Mouse (Mus musculus) kidney, adult 8-10 months (tissue): ENCODE results near the gene Fzd2.
"Not testable (repeated sequence)": the region's sequence is repeated elsewhere in the genome, so short reads cannot be mapped to it uniquely, and the experiment has no call there.

ENCODE experiments used
- DNase-seq, 2 experiments: peaks; one replicate each; pipeline ENCODE4 v3.0.0; 2022

The Fzd2 gene

DNA sequence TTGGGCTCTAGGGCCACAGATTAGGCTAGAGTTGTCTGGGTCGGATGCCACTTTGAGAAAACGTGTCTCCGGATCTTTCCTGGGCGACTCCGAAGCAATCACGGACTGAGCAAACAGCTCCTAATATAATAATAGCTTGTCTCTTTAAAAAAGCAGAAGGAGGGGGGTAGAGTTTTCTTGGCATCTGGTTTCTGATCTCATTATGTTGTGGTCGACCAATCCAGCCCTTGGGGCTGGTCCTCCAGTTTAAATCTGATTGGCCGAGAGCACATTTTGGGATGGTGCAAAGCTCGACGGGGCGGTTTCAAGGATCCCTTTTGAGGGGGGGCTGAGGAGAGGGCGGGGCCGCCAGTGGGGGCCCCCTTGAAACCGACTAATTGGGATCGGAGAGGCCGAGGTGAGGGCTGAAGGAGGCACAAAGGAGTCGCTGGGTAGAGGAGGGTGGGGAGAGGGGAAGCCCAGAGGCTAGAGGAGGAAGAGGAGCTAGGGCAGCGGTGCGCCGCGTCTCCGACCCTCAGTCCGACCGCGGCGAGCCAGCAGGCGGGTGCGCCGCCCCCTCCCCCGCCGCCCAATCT lies at the start of gene Fzd2:
Fzd2 (plus strand) TSS at position 387 of the 575 bp plus-strand sequence.
- peak; percentile 68 to 88 for DNase-seq

DNA sequence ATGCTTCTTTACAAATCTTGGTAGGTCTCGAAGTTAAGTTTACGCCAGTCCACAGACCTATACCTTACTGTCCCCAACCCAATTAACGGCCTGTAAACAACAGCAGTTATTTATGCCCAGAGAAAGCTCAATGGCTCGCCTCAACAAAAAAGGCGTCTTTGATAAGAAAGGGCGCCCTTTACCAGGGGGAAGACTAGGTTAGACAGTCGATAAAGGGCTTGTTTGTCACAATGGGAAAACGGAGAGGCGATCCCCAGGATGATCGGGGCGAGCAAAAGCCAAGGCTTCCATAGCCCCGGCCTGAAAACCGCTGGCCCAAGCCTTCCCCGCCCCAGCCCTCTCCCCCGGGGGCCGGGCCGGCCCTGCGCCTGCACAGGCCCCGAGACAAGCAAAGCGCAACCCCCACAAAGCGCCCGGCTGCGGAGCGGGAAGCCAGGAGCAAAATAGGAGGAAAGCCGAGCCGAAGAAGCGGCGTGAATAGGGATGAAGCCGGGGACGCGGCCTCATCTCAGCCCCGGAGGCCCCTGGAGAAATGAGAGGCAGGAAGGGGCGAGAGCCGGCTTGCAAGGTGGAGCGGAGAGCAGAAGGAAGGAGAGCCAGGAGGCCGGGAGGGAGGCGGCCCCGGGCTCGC lies 48.7 kb upstream of the Fzd2 start:
- no peak for DNase-seq

DNA sequence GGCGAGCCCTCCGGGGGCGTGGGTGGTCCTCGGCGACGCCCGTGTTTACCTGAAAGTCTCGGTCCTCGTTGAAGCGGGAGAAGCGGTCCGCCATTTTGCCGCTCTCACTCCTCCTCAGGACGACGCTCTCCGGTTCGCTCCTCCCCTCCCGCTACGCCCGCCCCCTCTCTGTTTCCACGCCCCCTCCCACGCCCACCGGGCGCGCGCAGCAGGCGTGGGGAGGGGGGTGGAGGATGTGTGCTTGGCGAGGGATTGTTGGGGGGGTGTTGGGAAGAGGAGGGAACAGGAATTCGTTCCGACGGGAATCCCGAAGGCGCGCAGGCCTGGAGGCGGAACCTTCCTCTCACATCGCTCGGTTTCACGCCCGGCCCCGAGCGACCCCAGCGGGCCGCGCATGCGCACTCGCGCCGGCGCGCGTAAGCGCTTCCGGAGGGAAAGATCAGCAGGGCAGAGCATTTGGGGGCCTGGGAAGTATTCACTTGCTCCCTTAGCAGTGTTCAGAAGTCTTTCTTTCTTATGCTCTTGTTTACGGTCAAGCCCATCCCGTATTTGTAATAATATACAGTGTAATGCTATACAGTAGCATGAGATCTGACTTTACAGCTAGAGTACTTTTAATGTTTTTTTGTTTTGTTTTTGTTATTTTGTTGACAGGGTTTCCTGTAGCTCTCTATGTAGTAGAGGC lies 48.0 kb upstream of the Fzd2 start, which contains the start of gene Gpatch8:
Gpatch8 (minus strand) TSS at position 362 of the 685 bp plus-strand sequence.
- peak; percentile 96 to 97 for DNase-seq

DNA sequence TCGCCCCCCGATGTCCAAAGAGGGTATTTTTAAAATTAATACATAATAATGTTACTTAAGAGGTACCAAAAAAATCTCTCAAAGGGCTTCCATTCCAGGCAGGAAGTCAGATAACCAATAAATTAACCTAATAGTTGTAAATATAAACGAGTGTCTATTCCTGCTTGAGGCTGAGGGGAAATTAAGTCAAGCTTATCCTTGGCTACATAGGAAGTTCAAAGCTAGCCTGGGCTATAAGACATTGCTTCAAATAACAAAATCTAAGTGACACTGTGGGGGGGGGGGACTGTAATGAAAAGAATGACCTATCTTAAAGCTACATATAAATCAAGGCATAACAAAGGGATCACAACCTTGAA lies 47.5 kb upstream of the Fzd2 start:
- DNase-seq = no peak

DNA sequence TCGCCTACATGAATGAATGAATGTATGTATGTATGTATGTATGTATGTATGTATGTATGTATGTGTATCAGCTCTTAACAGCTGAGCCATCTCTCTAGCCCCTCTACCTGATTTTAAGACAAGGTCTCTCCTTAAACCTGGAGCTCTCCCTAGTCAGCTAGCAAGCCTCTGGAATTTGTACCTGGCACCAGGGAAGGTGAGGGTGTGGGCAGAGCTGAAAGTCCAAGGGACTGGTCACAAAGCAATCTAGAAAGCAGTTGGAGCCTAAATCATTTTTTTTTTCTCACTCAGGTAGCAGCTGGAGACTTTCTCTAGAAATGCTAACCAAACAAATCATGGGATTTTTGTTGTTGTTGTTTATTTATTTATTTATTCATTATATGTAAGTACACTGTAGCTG lies 46.8 kb upstream of the Fzd2 start:
- peak; percentile 65 to 68 for DNase-seq

DNA sequence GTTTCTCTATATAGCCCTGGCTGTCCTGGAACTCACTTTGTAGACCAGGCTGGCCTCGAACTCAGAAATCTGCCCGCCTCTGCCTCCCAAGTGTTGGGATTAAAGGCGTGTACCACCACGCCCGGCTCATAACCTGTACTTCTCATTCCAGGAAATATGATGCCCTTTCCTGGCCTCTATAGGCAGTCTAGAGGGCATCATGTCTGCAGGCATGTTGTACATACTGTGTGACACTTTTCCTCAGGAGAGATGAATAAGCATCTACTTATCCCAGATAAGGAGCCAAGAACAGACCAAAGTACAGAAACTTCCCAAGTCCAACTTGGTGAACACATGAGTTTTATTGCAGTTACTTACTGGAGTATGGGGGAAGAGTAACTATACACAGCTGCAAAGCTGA lies 45.5 kb upstream of the Fzd2 start:
- no peak for DNase-seq

DNA sequence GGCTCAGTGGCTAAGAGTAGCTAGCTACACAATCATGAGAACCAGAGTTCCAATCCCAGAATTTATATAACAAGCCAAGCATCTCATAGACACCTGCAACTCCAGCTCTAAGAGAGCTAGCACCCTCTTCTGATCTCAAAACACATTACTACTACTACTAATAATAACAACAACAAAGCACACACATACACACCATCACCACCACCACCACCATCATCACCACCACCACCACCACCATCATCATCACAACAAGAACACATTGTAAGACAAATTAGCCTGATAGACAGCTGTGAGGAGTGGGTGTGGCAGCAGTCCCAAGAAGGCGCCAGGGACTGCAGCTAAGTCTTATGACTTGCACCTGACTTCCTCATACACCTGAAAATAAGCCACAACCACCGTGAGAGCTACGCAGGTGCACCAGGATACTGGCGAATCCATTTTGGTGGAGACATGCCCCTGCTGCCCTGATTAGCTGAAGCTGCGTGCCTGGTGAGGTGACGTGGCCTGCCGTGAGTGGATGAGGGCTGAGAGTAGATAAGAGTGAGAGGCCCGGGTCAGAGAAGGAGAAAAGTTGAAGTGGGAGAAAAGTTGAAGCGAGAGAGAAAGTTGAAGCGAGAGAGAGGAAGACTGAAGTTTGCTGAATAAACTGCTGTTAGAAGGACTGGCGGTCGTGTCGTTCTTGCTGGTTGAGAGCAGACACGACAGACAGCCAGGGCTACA lies 39.1 kb upstream of the Fzd2 start:
- not testable (repeated sequence) for DNase-seq

DNA sequence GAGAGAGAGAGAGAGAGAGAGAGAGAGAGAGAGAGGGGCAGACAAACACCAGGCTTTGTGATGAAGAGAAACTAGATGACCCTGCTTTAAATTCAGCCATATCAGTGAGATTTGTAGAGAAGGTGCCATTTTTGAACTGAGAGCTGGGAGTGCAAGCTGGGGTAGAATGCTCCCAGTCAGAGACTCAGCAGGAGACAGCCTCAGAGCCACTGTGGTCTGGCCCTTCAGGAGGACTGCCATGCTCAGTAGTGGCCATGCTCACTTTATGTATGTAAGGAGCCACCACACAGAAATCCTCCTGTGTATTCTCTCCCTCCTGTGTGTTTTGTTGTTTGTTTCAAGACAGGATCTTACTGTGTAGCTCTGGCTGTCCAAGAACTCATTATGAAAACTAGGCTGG lies 38.5 kb upstream of the Fzd2 start:
- DNase-seq = no peak

DNA sequence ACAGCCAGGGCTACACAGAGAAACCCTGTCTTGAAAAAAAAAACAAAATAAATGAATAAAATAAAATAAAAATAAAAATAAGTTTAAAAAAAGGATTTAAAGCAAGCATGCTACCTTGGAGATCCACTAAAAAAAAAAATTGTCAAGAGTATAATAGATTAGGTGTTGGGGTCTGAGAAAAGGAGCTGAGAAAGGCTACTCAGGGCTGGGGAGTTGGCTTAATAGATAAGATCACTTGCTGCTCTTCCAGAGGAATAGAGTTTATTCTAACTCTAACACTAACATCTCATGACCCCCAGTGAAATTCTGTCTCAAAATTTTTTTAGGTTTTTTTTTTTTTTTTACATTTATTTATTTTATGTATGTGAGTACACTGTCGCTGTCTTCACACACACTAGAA lies 37.9 kb upstream of the Fzd2 start:
- DNase-seq = no peak

DNA sequence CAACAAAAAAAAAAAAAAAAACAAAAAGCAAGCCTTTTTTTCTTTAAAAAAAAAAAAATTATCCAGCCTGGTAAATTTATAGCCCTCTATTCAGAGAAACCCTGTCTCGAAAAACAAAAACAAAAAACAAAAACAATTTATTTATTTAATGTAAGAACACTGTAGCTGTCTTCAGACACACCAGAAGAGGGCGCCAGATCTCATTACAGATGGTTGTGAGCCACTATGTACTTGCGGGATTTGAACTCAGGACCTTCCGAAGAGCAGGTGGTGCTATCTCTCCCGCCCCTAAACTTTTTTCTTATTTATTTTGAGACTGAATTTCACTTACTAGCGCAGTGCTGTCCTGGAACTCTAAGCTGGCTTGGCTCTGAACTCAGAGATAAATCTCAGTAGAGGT lies 37.0 kb upstream of the Fzd2 start:
- DNase-seq = no peak

DNA sequence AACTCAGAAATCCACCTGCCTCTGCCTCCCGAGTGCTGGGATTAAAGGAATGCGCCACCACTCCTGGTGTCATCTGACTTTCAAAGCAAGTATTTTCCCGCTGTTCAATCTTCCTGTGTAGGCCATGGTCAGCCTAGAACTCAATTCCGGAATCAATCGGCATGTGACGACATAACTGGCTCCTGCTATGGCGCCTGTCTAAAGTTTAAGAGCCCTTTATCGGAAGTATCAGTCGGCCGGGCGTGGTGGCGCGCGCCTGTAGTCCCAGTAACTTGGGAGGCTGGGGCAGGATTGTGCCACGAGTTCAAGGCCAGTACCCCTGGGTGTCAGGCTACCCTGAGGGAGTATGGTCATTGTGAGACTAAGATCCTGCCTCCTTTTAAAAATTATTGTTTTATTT lies 36.5 kb upstream of the Fzd2 start:
- DNase-seq = no peak

DNA sequence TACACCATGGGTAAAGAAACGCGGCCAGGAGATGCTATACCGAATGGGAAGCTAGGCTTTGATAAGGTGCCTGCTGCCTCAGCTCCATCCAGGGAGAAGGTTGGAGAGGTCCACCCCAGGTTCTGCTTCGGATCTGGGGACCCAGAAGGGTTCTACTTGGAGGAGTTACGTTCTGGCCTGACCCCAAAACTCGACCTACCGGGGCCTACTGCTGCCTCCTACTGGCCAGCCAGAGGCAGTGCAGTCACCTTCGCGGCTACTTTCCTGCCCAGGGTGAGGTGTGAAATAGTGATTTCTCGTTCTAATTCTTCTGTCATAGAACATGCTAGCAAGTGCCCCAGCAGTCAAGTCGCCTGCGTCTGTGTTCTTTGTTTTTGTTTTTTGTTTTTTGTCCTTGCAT lies 36.0 kb upstream of the Fzd2 start:
- no peak for DNase-seq

DNA sequence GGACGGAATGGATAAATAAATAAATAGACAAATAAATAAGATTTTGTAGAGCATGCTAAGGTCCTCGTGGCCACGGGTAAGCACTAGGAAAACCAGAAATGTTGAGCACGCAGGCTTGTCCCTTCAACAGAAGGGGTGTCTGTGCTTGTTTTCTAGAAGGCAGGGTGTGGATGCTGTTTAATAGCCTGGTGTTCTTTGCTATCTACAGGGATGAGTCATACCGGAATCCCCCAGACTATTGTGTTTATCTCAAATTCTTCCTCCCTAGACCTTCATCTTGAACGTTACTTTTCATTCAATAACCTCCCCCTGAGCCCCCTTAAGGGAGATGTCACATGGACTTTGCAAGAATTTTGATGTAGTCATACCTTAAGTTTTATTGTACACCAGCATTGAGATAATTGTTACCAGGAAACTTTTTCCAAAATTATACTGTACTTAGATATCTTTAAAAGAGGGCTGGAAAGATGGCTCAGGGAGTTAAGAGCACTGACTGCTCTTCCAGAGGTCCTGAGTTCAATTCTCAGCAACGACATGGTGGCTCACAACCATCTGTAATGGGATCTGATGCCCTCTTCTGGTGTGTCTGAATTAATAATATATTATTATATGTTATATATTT lies 35.3 kb upstream of the Fzd2 start:
- no peak for DNase-seq

DNA sequence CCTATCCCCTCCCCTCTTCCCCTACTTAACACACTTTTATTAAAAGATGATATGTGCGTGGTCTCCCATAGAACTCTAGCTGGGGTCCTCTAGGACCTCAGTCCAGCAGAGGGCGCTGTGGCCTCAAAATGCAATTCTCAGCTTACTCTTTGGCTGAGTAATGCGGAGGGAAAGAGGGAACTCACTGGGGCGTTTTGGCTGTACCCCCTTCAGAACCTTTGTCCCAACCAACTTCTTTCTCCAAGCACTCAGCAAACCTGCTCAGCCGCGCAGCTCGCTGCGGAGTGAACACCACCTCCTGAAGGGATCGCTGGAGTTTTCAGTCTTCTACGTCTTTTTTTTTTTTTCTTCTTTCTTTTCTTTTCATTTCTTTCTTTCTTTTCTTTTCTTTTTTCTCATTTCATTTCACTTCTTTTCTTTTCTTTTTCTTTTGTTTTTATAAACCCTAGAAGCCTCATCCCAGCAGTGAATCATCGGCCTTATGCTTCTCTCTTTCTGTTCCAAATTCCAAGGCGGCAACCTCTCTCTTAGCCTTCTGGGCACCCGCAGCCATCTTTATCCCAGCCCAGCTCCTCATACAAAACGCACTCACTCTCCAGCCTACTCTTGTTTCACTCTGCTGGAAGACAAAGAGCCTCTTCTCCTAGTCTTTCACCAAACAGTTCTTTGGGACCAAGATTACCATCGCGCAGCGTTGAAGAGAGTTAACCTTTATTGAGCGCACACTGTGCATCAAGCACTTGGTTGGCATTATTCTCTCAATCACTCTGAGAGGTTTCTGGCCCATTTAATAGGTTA lies 31.1 kb upstream of the Fzd2 start:
- peak; percentile 53 to 86 for DNase-seq

DNA sequence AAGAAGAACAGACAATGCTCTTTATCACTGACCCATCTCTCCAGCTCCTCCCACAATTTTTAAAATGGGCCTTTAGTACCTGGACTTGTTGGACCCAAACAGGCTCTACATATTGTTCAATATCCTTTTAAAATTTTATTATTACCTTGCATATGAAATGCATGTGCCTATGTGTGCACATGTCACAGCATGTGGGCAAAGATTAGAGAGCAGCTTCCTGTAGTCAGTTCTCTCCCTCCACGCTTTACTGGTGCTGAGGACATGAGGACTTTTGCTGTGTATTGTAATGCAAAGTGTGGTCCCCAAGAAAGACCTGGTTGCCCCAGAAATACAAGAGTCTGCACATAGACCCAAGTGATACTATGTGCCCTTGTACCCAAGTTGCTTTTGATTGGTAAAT lies 29.2 kb upstream of the Fzd2 start:
- no peak for DNase-seq

DNA sequence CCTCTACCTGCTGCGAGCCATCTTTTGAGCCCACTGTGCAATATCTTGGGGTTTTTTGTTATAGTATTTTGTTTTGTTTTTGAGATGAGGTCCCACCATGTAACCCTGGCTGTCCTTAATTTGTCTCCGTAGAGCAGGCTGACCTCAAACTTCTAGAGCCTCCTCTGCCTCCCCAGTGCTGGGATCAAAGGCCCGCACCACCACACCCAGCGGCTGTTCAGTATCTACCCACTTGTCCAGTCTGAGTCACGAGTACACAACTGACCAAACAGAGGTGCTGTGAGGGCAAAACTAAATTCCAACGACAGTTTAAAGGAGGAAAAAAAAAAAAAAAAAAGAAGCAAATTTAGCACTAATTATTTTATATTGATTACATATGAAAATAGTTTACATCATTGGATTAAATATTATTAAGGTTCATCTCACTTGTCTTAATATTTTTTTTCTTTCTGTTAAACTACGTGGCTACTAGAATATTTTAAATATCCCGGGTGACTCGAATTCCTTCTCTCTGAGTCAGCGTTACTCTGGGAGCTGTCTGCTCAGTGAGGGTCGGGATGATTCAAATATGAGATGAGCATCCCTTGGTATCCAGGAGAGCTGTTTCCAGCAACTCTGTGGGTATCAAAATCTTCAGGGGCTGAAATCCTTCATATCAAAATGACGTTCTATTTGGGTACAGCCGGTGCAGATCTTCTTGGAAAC lies 28.0 kb upstream of the Fzd2 start:
- DNase-seq = no peak

DNA sequence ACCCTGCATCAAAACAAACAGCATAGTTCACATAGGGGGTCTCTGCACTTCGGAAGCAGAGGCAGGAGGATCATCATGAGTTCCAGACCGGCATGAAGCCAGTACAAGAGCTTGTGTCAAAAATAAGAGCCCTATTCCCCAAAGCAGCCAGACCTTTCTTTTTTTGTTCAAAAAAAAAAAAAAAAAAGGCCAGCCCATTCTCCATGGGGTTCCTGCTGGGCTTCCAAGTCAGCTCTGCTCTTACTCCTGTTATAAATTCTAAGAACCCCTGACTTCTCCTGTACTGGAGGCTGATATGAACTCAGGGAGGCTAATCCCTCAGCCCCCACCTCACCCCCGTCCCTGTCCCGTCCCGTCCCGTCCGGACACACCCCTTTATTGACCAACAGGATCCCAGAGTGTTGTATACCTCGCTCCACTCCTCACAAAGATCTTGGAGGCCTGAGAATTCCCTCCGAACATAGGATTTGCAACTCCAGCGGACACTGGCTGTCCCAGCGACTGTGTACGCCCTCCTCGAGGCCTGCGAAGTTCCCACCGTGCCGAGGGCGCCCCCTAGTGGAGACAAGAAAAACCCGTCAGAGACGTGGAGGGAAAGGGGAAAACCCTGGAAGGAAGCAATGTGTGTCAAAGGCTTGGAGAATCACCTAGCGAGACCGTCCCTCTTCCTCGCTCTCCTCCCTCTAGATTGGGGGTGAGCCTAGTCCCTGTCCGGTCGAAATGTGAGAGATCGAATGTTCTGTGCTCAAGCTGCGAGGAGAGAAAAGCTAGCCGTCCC lies 25.7 kb upstream of the Fzd2 start:
- peak; percentile 68 to 73 for DNase-seq

DNA sequence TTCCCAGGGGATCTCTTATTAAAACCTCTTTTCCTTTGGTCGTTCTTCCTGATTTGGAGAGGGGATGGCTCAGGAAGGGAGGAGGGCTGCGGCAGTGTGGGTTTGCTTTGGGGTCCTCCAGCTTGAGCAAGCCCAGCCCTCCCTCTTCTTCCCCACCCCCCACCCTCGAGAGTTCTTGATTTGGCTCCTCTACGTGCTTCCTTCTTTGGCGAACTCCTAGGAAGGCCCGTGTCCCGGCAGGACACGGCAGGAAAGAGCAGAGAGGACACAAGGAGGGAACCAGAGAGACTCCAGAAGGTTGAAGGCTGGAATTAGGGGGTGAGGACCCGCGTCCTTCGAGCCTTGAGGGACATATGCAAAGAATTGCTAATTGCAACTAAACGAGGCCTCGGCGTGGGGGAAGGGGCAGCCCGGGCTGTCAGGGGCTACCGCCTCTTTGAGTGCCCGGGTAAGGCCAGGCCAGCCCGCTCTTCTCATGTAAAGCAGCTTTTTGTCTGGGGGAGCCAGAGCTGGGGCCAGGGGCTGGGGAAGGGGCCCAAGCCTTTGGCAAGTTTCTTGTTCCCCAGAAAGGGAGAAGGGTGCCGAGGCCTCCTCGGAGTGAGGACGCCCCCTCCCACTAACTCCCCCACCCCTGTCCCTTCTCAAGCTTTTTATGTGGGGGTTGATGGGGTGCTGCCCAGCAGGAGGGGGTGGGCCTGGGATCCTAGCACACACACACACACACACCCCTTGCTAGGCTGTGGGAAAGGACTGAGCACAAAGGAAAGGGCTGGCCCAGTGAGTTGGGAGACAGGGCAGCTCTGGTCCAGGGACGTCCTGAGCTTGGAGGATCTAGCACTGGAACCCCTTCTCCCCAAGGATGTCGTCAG lies 24.8 kb upstream of the Fzd2 start, which contains the start of gene Gm11627:
Gm11627 (minus strand) TSS at position 297 of the 869 bp plus-strand sequence.
- DNase-seq = no peak

DNA sequence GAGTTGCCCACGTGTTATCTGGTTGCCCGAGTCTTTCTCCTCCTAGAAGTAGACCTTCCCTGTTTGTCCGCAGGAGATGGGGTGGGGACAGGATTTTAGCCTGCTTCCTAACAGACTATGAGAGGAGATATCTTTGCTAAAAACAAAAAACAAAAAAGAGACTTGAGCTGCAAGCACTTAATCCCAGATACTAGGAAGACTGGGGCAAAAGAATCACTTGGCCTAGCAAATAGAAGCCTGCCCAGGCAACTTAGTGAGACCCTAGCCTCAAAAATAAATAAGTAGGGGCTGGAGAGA lies 24.2 kb upstream of the Fzd2 start:
- DNase-seq = no peak
